Mouse (Mus musculus): ENCODE data around the gene Ypel5. TPM values are rescaled to one million over a fixed set of nuclear protein-coding genes. Genes with fewer than 3 reads are reported as not detected.
A peak's percentile ranks its signal among the peaks of the same experiment; 100 is the strongest.

Gene Ypel5
- total RNA-seq (2021): 100 to 1,000 TPM in 1 of 2 experiments, 10 to 100 TPM in 1; 96.1 to 106 TPM

- DNase-seq: peak; percentile 95 to 98
Observed at GRCm38 (mm10) chr17:72836158-72837115, at the start of gene Ypel5. TSS of gene Ypel5 (plus strand) at chr17:72836453.

- no peak for DNase-seq
Observed at GRCm38 (mm10) chr17:72787886-72788436, 48.3 kb upstream of the Ypel5 start.

GRCm38 (mm10) chr17:72793278-72793677 is 43.0 kb upstream of the Ypel5 start:
- DNase-seq: no peak

- no peak for DNase-seq
Observed at GRCm38 (mm10) chr17:72794660-72795059, 41.6 kb upstream of the Ypel5 start.

GRCm38 (mm10) chr17:72795392-72796047 is 40.7 kb upstream of the Ypel5 start:
- no peak for DNase-seq

- no peak for DNase-seq
Observed at GRCm38 (mm10) chr17:72796506-72796905, 39.7 kb upstream of the Ypel5 start.

- no peak for DNase-seq
Observed at GRCm38 (mm10) chr17:72797867-72798266, 38.4 kb upstream of the Ypel5 start.

- no peak for DNase-seq
Observed at GRCm38 (mm10) chr17:72809942-72810654, 26.2 kb upstream of the Ypel5 start.

- peak; percentile 47 to 71 for DNase-seq
Observed at GRCm38 (mm10) chr17:72813419-72814315, 22.6 kb upstream of the Ypel5 start.

- DNase-seq: no peak
Observed at GRCm38 (mm10) chr17:72817574-72817973, 18.7 kb upstream of the Ypel5 start.

- no peak for DNase-seq
Observed at GRCm38 (mm10) chr17:72819714-72820113, 16.5 kb upstream of the Ypel5 start.

GRCm38 (mm10) chr17:72820425-72820824 is 15.8 kb upstream of the Ypel5 start:
- no peak for DNase-seq

GRCm38 (mm10) chr17:72821923-72822322 is 14.3 kb upstream of the Ypel5 start:
- DNase-seq: no peak

GRCm38 (mm10) chr17:72826916-72827534 is 9.2 kb upstream of the Ypel5 start:
- no peak for DNase-seq

- DNase-seq: no peak
Observed at GRCm38 (mm10) chr17:72828027-72828678, 8.1 kb upstream of the Ypel5 start.

GRCm38 (mm10) chr17:72828687-72829086 is 7.6 kb upstream of the Ypel5 start:
- no peak for DNase-seq

- peak; percentile 91 to 94 for DNase-seq
Observed at GRCm38 (mm10) chr17:72837140-72837712, 973 bp downstream of the Ypel5 start.

GRCm38 (mm10) chr17:72837824-72838474 is 1.7 kb downstream of the Ypel5 start:
- DNase-seq: no peak

- no peak for DNase-seq
Observed at GRCm38 (mm10) chr17:72839000-72839399, 2.7 kb downstream of the Ypel5 start.

Data from layer of hippocampus, postnatal 36 days (tissue).